Mouse (Mus musculus): ENCODE data around the gene Dnm3. TPM values are rescaled to one million over a fixed set of nuclear protein-coding genes. Genes with fewer than 3 reads are reported as not detected.

The Dnm3 gene
- total RNA-seq, 2 experiments from 2014 or later, result 4.7 to 7.4 TPM

DNA sequence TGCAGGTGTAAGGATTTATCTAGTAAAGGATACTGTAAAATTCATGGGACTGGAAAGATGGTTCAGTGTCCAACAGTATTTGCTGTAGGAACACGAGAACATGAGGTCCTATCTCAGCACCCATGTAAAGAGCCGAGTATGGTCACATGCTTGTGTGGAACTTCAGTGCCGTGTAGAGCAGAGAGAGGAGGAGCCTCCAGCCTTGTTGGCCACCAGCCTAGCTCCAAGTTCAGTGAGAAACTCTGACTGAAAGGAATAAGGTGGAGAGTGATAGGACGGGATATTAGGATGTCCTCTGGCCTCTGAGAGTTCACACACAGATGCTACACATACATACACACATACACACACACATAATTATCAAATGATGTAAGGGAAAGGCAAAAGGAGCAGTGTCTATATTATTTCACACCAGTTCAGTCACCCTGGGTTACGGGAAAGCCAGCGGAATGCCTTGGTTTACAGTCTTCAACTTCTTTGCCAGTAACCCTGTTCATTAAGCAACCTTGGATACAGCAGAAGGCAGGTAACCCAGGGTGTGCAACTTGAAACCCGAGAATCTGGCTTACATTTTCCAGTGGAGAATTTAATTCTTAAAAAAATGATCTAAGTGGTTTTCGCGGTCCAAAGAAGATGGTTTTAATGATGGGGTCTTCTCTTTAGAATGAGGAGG, 497.1 kb downstream of the Dnm3 start:
- intact Hi-C loops (cut with DNase I), result no loop called here
- no peak for DNase-seq (ENCODE audit: low spot score)

DNA sequence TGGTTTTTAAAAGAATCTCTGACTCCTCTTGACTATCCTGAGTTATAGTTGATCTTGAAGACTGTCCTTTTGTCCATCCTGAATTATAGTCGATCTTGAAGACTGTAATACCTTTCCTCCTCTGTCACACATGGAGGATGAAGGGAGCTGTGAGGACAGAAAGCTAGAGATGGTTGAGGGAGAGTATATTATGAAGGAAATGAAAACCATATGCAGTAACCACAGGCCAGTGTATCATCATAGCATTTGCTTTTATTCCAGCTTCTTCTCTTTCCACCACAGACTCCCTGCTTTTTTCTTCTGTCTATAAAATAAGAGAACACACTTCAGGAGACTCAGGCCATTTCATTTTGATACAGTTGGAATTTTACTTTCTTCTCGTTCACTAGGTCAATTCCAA, 497.8 kb downstream of the Dnm3 start:
- intact Hi-C loops (cut with DNase I), result no loop called here
- DNase-seq (ENCODE audit: low spot score), result no peak

DNA sequence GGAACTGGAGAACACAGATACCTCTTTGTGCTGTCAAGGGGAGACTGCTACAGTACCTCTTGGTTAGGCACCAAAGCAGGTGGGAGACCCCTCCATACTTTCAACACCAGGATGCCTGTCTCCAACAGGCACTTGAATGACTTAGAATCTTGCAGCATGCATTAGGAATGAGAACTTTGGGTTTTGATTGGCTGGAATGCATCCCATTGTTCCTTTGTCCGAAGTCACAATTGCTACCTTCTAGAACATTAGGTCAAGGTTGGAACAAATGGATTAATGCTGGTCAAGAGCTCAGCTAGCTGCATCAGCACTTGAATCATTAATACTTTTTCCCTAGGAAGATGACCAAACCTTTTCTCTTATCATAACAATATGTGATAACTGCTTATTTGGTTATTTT, 498.3 kb downstream of the Dnm3 start, which contains the start of gene 4930558K02Rik:
Gene 4930558K02Rik (minus strand): TSS at position 101 of the 400 bp plus-strand sequence.
- intact Hi-C loops (cut with DNase I), result loop anchor here (5.0 kb wide), 1 partner anchor 232 kb away; no protein-coding TSS in a partner anchor

DNA sequence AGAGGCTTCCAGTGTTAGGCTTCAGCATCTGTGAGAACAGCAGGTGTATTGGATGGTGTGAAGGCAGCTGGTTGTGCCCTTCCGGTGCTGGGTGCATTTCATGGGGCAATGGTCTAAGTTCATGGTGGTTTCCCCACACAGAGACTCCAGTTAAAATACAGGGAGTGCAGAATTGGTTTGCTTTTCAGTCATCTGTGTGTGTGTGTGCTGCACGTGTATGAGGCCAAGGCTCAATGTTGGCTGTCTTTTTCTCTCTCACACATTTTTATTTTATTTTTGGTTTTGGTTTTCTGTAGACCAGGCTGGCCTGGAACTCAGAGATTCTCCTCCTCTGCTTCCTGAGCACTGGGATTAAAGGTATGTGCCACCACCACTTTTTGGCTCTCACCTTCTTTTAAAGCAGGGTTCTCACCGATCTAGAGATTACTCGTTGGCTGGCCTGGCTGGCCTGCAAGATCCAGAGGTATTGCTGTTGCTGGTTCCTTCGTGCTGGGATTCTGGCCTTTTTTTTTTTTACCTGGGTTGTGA, 499.6 kb downstream of the Dnm3 start:
- intact Hi-C loops (cut with DNase I), result loop anchor here (5.0 kb wide), 1 partner anchor 231 kb away; no protein-coding TSS in a partner anchor
- no peak for DNase-seq (ENCODE audit: low spot score)

More for the DNA sequence above, 498.3 kb downstream of the Dnm3 start, which contains the start of gene 4930558K02Rik:
- DNase-seq (ENCODE audit: low spot score), result no peak

DNA sequence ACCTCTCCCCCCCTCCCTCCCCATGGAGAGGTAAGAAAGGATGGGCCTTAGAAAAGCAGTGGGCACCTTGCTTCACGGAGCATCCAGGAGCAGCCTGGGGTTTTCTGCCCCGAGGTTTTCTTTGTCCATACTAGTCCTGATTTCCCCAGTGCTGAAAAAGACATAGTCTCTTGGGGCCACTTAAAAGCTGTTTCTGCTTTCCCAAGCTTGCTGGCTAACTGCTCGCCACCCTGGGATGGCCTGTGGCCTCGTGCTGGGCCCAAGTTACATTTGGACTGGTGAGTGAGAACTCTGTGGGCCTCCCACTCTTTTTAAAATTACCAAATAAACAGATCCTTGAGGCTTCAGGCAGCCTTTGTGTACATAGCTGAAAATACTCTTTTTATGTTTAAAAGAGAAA, 500.5 kb downstream of the Dnm3 start:
- intact Hi-C loops (cut with DNase I), result loop anchor here (5.0 kb wide), 1 partner anchor 230 kb away; no protein-coding TSS in a partner anchor
- DNase-seq (ENCODE audit: low spot score), result no peak

DNA sequence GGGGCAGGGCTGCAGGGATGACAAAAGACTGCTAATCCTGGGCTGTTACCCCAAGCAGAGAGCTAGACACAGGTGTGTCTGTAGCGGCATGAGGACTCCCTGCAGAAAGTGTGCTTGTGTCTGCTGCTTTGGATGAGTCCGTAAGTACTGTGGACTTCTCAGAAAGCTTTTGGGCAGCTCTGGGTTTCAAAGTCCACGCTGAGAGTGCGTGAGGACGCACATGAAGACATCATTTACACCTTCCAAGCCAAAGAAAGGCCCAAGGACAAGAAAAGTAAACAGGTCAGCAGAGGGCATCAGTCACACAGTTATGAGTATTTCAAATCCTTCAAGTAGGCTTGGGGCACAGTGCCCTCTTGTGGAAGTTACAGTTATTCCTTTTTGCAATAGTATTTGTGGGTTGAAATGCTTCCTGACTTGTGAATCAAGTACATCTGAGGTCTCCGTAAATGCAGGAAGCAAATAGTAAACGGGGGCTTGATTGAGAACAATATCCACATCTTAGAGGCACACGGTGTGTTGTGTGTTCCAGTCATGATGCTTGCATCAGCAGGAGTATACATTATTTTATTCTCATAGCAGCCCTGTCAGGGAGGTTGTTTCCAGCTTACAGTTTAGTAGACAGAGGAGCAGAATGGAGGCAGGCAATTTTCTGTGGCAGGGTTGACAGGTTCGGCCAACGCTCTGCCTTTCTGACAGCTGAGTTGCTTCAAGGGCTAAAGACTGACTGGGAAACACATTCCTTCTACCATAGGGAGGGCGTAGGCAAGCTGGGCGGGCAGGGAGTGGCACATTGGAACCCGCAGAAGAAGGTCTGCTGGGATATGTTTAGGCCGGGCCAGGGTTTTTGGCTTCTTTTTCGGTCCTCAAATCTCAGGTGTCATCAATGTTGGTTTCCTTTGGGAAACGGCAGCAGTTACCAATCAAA, 501.3 kb downstream of the Dnm3 start:
- peak; percentile 33 for DNase-seq (ENCODE audit: low spot score)
- intact Hi-C loops (cut with DNase I), result loop anchor here (5.0 kb wide), 1 partner anchor 229 kb away; no protein-coding TSS in a partner anchor

DNA sequence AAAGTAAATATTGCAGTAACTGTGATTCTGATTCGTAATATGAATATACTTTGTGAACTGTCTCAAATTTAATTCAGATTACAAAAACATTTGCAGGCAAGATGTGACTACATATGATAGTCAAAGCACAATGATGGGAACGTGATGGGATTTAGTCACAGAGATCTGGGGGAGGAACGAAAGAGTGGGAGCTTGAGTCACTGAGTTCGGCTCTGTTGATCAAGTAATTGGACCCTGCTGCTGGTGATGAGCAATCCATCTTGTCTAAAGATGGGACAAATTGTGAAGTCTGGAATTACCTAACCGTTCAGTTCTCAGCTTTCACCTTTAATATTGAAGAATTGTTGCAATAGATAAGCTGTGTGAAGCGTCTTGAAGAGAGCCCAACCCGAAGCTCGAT, 505.6 kb downstream of the Dnm3 start:
- intact Hi-C loops (cut with DNase I), result no loop called here
- no peak for DNase-seq (ENCODE audit: low spot score)

DNA sequence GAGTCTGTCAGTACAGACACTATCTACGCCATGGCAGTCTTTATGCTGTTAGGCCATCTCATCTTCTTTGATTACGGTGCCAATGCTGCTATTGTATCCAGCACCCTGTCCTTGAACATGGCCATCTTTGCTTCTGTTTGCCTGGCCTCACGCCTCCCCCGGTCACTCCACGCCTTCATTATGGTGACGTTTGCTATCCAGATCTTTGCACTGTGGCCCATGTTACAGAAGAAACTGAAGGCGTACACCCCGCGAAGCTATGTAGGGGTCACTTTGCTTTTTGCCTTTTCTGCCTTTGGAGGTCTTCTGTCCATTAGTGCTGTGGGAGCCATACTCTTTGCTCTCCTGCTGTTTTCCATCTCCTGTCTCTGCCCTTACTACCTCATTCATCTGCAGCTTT, 507.0 kb downstream of the Dnm3 start:
- intact Hi-C loops (cut with DNase I), result no loop called here
- DNase-seq (ENCODE audit: low spot score), result no peak

DNA sequence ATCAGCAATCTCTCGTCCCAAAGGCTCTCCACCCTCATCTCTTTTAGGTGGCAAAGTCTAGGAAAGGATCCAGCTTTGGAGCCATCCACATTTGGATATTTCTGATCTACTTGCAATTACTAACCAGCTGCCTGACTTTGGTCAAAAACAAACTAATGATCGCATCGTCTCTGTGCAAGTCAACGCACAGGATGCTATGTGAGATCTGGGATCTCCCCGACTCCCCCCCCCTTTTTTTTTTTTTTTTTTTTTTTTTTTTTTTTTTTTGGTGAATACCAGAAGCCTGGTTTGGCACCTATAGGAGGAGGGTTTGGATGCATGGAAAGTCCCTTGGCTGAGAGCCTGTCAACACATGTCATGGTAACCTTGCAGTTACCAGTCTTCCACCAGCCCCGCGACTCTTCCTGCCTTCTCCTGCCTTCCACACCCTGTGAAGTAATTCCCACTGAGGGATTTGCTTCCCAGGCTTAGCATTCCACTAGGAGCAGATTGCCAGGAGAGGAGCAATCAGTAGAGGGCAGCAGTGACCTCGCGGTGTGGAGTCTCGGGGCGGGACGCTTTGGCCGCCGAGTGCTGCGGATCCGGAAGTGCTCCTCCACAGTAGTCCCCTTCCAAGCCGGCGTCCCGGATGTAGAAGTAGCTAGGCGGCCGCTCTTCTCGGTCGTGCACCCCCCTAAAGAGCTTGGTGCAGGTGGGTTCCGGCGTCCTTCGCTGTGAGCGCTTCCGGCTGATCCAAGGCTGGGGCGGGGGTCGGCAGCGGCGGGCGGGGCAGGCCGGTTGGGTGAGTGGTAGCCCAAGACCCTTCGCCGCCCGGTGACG, 509.0 kb downstream of the Dnm3 start, which contains the start of gene Pigc:
Gene Pigc (plus strand): TSS at position 598 of the 819 bp plus-strand sequence.
- peak; percentile 89 for DNase-seq (ENCODE audit: low spot score)
- intact Hi-C loops (cut with DNase I), result loop anchor here (2.0 kb wide), 1 partner anchor 92 kb away; the partner anchor contains the start of gene Suco

DNA sequence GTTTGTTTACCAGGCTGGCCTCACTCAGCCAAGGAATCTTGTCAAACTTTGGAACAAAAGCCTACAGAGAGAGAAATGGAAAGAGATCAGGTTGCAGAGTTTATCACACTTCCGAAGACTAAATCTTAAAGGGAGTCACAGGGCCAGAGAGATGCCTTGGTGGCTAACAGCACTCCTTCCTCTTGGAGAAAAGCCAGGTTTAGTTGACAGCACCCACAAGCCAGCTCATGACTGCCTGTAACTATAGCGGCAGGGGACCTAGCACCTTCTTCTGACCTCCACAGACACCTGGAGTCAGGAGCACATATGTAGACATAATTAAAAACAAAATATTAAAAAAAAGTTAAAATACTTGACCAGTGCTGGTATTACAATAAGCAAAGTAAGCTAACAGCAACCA, 509.9 kb downstream of the Dnm3 start:
- intact Hi-C loops (cut with DNase I), result loop anchor here (2.0 kb wide), 1 partner anchor 91 kb away; the partner anchor contains the start of gene Suco
- no peak for DNase-seq (ENCODE audit: low spot score)

DNA sequence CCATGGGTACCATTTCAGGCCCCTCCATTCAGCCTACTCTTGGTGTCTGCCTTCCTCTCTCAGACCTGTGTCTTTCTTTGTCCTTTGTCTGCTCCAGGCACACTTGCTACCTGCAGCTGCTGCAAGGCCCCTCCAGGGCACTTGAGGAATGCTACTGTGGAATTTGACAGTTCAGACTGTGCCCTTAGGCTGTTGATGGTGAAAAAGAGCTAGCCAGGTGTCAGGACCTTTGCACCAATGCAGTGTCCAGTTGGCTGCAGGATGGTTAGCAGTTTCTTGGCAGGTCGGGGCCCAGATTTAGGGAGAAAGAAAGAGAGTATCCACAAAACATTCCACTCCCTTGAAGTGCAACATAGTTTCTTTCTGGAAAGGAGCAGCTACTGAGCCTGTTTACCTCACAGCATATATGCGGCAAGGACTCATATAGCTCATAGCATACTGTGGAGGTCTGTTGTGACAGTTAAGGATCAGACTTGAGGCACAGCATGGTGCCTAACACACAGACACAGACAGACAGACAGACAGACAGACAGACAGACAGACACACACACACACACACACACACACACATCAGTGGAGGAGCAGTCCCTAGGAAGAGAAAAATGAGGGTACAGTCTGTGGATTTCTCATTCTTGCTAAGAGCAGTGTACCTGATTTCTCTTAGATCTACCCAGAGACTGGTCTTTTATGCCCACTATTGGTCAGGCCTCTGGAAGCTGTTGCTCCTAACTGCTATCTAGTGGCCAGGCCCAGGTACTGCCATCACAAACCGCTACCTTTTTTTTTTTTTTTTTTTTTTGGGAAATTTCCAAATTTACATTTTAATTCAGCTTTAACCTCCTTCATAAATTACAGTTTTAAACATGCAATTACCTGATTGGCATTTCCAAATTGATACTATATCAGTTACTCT, 515.1 kb downstream of the Dnm3 start:
- intact Hi-C loops (cut with DNase I), result loop anchor here (5.0 kb wide), 1 partner anchor 215 kb away; no protein-coding TSS in a partner anchor
- DNase-seq (ENCODE audit: low spot score), result no peak

DNA sequence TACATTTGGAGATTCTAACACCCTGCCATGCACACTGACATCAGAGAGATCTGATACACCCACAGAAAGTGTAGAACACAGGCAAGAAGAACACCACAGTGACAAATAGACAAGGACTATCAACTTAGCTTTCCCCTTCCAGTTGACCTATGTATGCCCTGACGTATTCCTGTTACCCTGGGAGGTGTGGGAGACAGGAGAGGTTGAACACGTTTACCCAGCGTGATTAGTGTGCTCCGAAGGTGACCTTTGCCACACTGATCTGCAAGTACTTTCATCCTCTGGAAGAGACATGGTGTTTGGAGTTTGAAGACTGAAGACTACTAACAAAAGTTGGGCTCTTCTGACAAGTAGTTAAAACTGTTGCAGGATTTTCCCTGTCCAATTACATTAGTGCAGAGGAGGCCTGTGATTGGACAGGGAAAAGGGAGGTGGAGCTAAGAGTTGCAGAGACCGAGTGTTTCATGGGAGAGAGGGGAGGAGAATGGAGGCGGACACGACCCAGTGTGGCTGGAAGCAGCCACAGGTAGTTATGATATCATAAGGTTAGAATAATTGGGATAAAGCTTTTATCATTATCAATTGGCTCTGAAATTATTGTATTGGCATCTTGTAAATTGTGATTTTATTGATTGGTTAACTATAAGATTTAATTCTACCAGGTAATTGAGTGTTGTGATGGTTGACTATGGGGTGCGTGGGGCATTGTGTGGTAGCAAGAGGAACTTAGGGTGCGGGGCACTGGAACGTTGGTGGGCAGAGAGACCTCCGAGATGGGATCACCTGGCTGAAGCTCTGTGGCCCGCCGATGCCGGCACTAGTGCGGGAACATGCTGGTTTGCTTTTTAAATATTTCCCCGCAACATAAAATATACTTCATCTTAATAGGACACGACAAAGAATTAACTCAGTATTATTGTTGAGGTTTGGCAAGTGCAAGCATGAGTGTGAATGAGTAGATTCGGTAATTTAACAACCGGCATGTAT, 519.6 kb downstream of the Dnm3 start:
- DNase-seq (ENCODE audit: low spot score), result no peak

DNA sequence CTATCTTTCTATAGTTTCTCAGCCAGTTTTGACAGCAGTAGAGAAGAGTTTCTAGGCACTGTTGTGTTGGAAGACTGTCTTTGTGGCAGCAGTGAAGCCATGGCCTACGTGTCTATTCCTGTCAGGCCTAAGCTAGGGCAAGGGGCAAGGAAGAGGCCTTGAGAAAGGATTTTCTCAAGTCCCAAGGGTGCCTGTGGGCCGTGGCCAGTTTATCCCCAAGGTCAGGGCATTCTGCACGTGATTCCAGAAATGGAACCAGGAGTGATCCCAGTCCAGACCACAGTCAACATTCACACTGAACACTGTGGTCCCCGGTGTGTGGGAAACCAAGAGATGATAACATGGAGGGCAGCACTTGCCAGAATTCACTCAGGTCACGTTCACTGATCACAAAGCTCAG, 522.0 kb downstream of the Dnm3 start:
- intact Hi-C loops (cut with DNase I), result no loop called here
- no peak for DNase-seq (ENCODE audit: low spot score)

More for the DNA sequence above, 519.6 kb downstream of the Dnm3 start:
- intact Hi-C loops (cut with DNase I), result no loop called here

DNA sequence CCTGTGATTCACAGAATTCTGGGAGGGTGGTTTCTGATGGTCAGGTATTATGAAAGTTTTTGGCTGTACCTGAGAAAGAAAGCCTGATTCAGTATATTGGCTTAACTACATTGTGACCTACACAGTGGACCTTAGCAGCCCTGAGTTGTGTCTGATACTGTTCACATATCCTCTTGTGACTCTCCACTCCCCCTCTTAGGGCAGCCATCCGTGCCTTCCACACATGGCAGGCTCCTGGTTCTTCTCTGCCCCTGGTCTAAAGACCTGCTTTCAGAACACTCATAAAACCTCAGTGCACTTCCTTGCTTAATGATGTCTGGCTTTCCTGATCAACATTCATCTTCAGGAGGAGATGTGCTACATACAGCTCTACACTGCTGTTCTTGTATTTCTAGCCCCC, 525.2 kb downstream of the Dnm3 start:
- intact Hi-C loops (cut with DNase I), result no loop called here
- DNase-seq (ENCODE audit: low spot score), result no peak

DNA sequence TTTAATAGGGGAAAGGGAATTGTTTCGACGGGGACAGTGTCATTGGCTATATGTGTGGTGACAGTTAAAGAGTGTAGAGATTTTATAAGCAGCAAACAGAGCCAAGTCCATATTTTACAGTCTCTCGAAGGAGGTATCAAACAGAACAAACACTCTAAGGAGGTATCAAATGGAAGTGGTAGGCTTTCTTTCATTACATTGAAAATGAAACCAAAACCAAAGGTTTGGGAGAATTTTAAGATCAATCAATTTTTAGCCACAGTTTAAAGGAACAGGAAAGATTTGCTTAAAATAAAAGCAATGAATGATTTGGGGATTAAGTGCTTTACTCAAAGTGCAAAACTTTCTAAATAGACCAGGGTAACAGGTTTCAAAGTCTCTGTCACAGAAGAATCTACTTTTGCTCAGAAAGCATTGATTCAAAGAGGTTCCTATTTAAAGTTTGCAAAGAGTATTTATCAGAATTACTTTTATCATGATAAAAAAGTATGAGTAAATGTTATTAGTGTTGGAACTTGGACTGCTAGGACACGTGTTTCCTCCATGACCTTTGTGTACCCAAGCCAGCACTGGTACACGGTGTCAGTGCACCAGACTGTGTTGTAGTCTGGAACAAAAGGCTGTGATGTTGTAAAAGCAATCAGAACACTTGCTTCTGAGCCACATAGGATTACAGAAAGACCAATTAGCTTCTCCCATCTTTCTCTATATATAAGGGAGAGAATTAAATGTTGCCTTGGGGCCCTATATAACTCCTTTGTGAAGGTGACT, 526.6 kb downstream of the Dnm3 start:
- DNase-seq (ENCODE audit: low spot score), result no peak
- intact Hi-C loops (cut with DNase I), result no loop called here

DNA sequence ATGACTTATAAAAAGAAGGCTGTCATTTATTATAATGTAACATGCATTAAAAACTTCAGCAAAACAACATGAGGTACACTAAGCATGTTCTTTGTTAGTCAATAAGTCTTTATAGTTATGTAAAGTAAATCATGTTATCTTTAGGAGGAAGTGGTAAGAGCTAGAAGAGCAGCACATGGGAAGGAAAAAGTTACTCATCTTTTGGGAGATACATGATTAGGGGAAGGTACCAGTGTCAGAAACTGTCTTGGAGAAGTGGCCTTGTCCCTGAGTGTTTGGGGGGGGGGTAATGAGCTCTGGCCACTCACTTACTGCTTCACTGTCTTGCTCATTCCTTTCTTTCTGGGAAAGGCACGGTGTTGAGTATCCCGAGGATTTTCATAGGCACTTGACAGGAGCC, 535.8 kb downstream of the Dnm3 start:
- DNase-seq (ENCODE audit: low spot score), result no peak
- intact Hi-C loops (cut with DNase I), result no loop called here

Data from heart, postnatal 25 days (tissue).